Mouse (Mus musculus): ENCODE measurements around the gene Ddah2. TPM values are rescaled to one million over a fixed set of nuclear protein-coding genes. Genes with fewer than 3 reads are reported as not detected.

Gene Ddah2
- total RNA-seq, 2 experiments from 2014 or later: 9.1 to 17.0 TPM

GRCm38 (mm10) chr17:35049561-35050016 lies 9.2 kb upstream of the Ddah2 start, which contains the start of gene Clic1:
Gene Clic1 (plus strand): TSS chr17:35049966.
- DNase-seq (ENCODE audit: low spot score in 2 of 2): peak in 1 of 2 experiments; percentile 50

- DNase-seq (ENCODE audit: low spot score in 2 of 2): peak; percentile 68 to 72
Observed at GRCm38 (mm10) chr17:35050126-35050750, 8.6 kb upstream of the Ddah2 start.

GRCm38 (mm10) chr17:35051156-35052086 lies 7.4 kb upstream of the Ddah2 start:
- DNase-seq (ENCODE audit: low spot score in 2 of 2): peak; percentile 50 to 63

- no peak for DNase-seq (ENCODE audit: low spot score in 2 of 2)
Observed at GRCm38 (mm10) chr17:35052271-35052798, 6.5 kb upstream of the Ddah2 start.

- DNase-seq (ENCODE audit: low spot score in 2 of 2): no peak
Observed at GRCm38 (mm10) chr17:35055691-35056495, 2.9 kb upstream of the Ddah2 start.

GRCm38 (mm10) chr17:35057090-35057489 lies 1.7 kb upstream of the Ddah2 start:
- no peak for DNase-seq (ENCODE audit: low spot score in 2 of 2)

- DNase-seq (ENCODE audit: low spot score in 2 of 2): no peak
Observed at GRCm38 (mm10) chr17:35058316-35058715, 519 bp upstream of the Ddah2 start.

GRCm38 (mm10) chr17:35060071-35060470 lies 1.2 kb downstream of the Ddah2 start:
- DNase-seq (ENCODE audit: low spot score in 2 of 2): no peak

GRCm38 (mm10) chr17:35060737-35061297 lies 2.0 kb downstream of the Ddah2 start:
- no peak for DNase-seq (ENCODE audit: low spot score in 2 of 2)

GRCm38 (mm10) chr17:35061299-35061698 lies 2.5 kb downstream of the Ddah2 start:
- no peak for DNase-seq (ENCODE audit: low spot score in 2 of 2)

GRCm38 (mm10) chr17:35063466-35063865 lies 4.6 kb downstream of the Ddah2 start:
- no peak for DNase-seq (ENCODE audit: low spot score in 2 of 2)

- DNase-seq (ENCODE audit: low spot score in 2 of 2): no peak
Observed at GRCm38 (mm10) chr17:35064378-35064877, 5.6 kb downstream of the Ddah2 start.

- no peak for DNase-seq (ENCODE audit: low spot score in 2 of 2)
Observed at GRCm38 (mm10) chr17:35064951-35065947, 6.4 kb downstream of the Ddah2 start, which contains the start of gene Ly6g6c. Gene Ly6g6c (plus strand): TSS chr17:35065388.

- DNase-seq (ENCODE audit: low spot score in 2 of 2): no peak
Observed at GRCm38 (mm10) chr17:35066084-35066483, 7.2 kb downstream of the Ddah2 start, which contains the start of gene Mpig6b. Gene Mpig6b (minus strand): TSS chr17:35066184.

GRCm38 (mm10) chr17:35068213-35068914 lies 9.5 kb downstream of the Ddah2 start:
- no peak for DNase-seq (ENCODE audit: low spot score in 2 of 2)

GRCm38 (mm10) chr17:35070556-35071229 lies 11.9 kb downstream of the Ddah2 start:
- no peak for DNase-seq (ENCODE audit: low spot score in 2 of 2)

GRCm38 (mm10) chr17:35071454-35071853 lies 12.6 kb downstream of the Ddah2 start:
- no peak for DNase-seq (ENCODE audit: low spot score in 2 of 2)

- DNase-seq (ENCODE audit: low spot score in 2 of 2): no peak
Observed at GRCm38 (mm10) chr17:35074097-35074496, 15.3 kb downstream of the Ddah2 start.

Measured in adrenal gland, adult 18-20 months (tissue).